Mouse (Mus musculus) hindbrain, postnatal 0 days (tissue): Measurements from ENCODE around the gene Dusp8. TPM values are rescaled to one million over a fixed set of nuclear protein-coding genes. Genes with fewer than 3 reads are reported as not detected.

Experiments used
- ATAC-seq: fragments of 200-750 bp; cut with Nextera tagmentation; 2 replicates; pipeline ENCODE4 v1.8.0; 2017; ENCODE audit warnings: mild to moderate bottlenecking, moderate TSS enrichment, moderate library complexity
- DNase-seq: peaks from one replicate; pipeline ENCODE4 v3.0.0-alpha.2; 2015; ENCODE audit warnings: low spot score
- H3K27ac ChIP-seq: fragments of 300-500 bp; sonication (generic); 2 replicates; pipeline ENCODE4 v1.5.1; 2014; ENCODE audit warnings: mild to moderate bottlenecking
- H3K27me3 ChIP-seq: fragments of 300-500 bp; sonication (generic); 2 replicates; pipeline ENCODE4 v1.6.1; 2014; ENCODE audit warnings: low read length, mixed read lengths; ENCODE audit not compliant: insufficient read depth
- H3K36me3 ChIP-seq: fragments of 300-500 bp; sonication (generic); 2 replicates; pipeline ENCODE4 v1.6.1; 2014; ENCODE audit warnings: low read length, mixed read lengths; ENCODE audit not compliant: insufficient read depth
- H3K4me1 ChIP-seq: fragments of 300-500 bp; sonication (generic); 2 replicates; pipeline ENCODE4 v1.6.1; 2014; ENCODE audit warnings: antibody characterized with exemption, low read length, mixed read lengths; ENCODE audit not compliant: insufficient read depth
- H3K4me2 ChIP-seq: fragments of 300-500 bp; sonication (generic); 2 replicates; pipeline ENCODE4 v1.6.1; 2014; ENCODE audit warnings: low read depth, mild to moderate bottlenecking, low read length, moderate library complexity, mixed read lengths
- H3K4me3 ChIP-seq: fragments of 300-500 bp; sonication (generic); 2 replicates; pipeline ENCODE4 v1.5.1; 2014; ENCODE audit warnings: low read length
- H3K9ac ChIP-seq: fragments of 300-500 bp; sonication (generic); replicated peaks from 2 replicates; pipeline ENCODE4 v1.6.1; 2014; ENCODE audit warnings: mild to moderate bottlenecking, low read length, moderate library complexity, mixed read lengths
- H3K9me3 ChIP-seq: fragments of 300-500 bp; sonication (generic); 2 replicates; pipeline ENCODE4 v1.6.1; 2016; ENCODE audit warnings: low read length, mixed read lengths
- CTCF ChIP-seq: IDR thresholded peaks from 2 replicates; pipeline ENCODE4 v1.5.1; 2016; ENCODE audit warnings: antibody characterized with exemption, control low read depth, low read depth
- WGBS: fragments of 180-500 bp; shearing (Covaris S2); extraction: QIAGEN DNeasy Blood & Tissue Kit; methylation state at CpG from one replicate; pipeline ENCODE4 v1.1.7; 2014; 5-methylcytosine and 5-hydroxymethylcytosine counted together
- polyA plus RNA-seq: library from polyadenylated mRNA; unstranded; fragments of >200 nt; fragmentation: Nextera tagmentation; extraction: Ambion mirVana; gene quantifications from 2 replicates; pipeline ENCODE4 v1.2.1, GENCODE M21; 2015
- total RNA-seq: library from RNA; depleted of rRNA; stranded (reverse); fragments of >200 nt; gene quantifications from 2 replicates; pipeline ENCODE4 v1.2.3, GENCODE M21; 2014

Dusp8 gene
- total and polyA plus RNA-seq, 2 experiments from 2014 or later = 94.6 to 129 TPM

DNA sequence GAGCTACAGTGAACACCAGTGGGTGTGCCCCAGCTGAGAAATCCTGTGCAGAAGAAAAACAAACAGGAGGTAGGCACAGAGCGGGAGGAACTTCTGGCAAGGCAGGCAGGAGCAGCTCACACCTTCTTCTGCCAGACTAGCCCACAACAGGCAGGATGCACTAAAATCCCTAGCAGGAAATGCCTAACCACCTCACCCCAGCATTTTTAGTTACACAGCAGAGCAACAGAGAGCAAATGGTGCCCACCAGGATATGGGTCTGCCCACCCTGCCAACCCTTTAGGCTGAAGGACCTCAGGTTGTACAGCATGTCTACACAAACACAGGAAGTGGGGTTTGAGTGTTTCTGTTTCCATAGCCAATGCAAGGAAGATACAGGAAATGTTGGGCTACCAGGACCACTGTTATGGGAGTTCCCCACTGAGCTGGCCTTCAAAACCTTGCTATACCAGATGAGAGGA lies 39.0 kb downstream of the Dusp8 start:
- 89% methylated on average over 1 of the region's 1 CpGs for WGBS
- Histone ChIP-seq H3K9ac (no peak overlapping the region), H3K4me3 (no peak overlapping the region), H3K4me2 (no peak overlapping the region), H3K27me3 (no peaks in the 10 kb centered on the region), H3K36me3 (no peaks in the 10 kb centered on the region), H3K9me3 (no peaks in the 10 kb centered on the region), H3K27ac (no peak overlapping the region), H3K4me1 (peaks cover 12% of the 10 kb centered on the region; the same call in 1 of the 2 replicates)
- no peak for TF ChIP-seq CTCF
- ATAC-seq (no peak), DNase-seq (no peak)

DNA sequence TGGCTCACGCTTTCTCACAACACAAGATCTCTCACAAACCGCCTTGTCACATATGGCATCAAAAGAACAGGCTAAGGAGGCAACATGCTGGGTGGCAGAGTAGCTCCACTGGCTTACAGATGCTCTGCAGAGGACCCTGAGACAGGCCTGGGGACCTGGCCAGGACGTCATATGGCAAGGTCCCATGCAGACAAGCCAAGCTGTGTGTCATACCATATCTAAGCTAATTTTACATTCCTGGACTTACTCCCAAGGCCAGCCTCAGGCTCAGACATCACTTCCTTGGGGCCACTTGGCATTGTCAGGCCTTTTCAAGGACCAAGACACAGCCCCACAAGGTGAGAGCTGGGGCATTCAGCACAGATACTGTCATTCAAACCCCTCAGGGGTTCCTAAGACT lies 40.2 kb downstream of the Dusp8 start:
- H3K27me3 ChIP-seq = no peaks in the 10 kb centered on the region
- H3K9me3 ChIP-seq = no peaks in the 10 kb centered on the region
- DNase-seq (no peak), ATAC-seq (no peak)
- no peak overlapping the region for H3K9ac ChIP-seq
- TF ChIP-seq CTCF = no peak
- no peak overlapping the region for H3K4me3 ChIP-seq
- no peaks in the 10 kb centered on the region for H3K36me3 ChIP-seq
- H3K4me2 ChIP-seq = no peak overlapping the region
- peaks cover 12% of the 10 kb centered on the region; the same call in 1 of the 2 replicates for H3K4me1 ChIP-seq
- no peak overlapping the region for H3K27ac ChIP-seq
- WGBS = 78% methylated on average over 3 of the region's 3 CpGs

DNA sequence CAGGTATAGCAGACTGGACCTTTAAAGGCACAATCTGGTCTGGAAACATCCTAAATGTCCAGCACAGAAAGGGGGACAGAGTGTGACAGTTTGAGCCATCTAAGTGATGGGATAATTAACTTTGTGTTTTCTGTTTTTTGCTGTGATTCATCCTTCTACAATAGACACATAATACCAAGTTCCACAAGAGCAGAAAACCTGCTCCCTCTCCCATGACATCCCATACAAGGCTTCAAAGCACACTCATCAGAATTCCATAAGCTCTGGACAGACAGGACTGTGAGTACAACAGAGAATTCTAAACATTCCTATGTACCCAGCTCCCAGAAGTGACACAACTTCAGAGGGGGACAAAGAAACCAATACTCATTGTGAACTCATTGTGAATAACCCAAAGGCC lies 45.1 kb downstream of the Dusp8 start:
- Histone ChIP-seq H3K9me3 (no peaks in the 10 kb centered on the region), H3K9ac (no peak overlapping the region), H3K4me3 (no peak overlapping the region), H3K27ac (no peak overlapping the region), H3K4me2 (no peak overlapping the region), H3K4me1 (peaks cover 3% of the 10 kb centered on the region; the same call in 1 of the 2 replicates), H3K27me3 (no peaks in the 10 kb centered on the region), H3K36me3 (no peaks in the 10 kb centered on the region)
- no peak for TF ChIP-seq CTCF
- ATAC-seq (no peak), DNase-seq (no peak)

DNA sequence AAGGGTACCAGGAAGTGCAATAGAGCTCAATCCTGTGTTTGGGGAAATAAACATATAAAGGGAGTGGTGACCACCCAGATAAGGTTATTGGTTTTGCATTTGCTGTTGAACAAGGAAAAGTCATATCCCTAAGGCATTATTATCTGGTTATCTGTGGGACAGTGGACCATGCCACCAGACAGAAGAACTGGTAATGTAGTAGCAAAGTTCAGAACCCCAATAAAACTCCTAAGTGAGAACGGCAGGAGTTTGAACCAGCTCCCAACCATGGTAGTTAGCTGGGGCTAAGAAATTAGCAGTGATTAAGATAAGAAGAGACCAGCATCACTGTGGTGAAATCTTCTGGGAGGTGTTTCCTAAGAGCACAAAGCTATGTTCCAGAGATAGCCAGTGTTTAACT lies 49.7 kb downstream of the Dusp8 start:
- no peak overlapping the region for H3K27ac ChIP-seq
- H3K4me3 ChIP-seq = no peak overlapping the region
- DNase-seq (no peak), ATAC-seq (no peak)
- H3K27me3 ChIP-seq = no peaks in the 10 kb centered on the region
- no peak overlapping the region for H3K4me2 ChIP-seq
- no peak for TF ChIP-seq CTCF
- H3K9ac ChIP-seq = no peak overlapping the region
- no peaks in the 10 kb centered on the region for H3K9me3 ChIP-seq
- no peaks in the 10 kb centered on the region for H3K36me3 ChIP-seq
- 92% methylated on average over 1 of the region's 1 CpGs for WGBS
- no peaks in the 10 kb centered on the region for H3K4me1 ChIP-seq

DNA sequence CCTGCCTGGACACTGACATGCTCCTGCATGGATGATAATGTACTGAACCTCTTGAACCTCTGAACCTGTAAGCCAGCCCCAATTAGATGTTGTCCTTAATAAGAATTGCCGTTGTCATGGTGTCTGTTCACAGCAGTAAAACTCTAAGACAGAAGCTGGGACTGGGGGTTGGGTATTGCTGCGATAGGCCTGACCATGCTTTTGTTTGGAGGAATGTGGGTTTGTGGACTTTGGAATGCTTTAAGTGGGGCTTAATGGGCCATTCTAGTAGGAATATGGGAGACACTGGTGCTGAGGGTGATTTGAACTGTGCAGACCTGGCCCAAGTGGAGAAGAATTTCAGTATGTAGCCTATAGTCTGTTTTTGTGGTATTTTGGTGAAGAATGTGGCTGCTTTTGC lies 50.3 kb downstream of the Dusp8 start:
- Histone ChIP-seq H3K4me2 (no peak overlapping the region), H3K27ac (no peak overlapping the region), H3K4me1 (no peaks in the 10 kb centered on the region), H3K4me3 (no peak overlapping the region), H3K9me3 (no peaks in the 10 kb centered on the region), H3K36me3 (no peaks in the 10 kb centered on the region), H3K27me3 (no peaks in the 10 kb centered on the region), H3K9ac (no peak overlapping the region)
- ATAC-seq = no peak
- WGBS = 21% methylated on average over 2 of the region's 2 CpGs
- TF ChIP-seq CTCF = no peak
- no peak for DNase-seq

DNA sequence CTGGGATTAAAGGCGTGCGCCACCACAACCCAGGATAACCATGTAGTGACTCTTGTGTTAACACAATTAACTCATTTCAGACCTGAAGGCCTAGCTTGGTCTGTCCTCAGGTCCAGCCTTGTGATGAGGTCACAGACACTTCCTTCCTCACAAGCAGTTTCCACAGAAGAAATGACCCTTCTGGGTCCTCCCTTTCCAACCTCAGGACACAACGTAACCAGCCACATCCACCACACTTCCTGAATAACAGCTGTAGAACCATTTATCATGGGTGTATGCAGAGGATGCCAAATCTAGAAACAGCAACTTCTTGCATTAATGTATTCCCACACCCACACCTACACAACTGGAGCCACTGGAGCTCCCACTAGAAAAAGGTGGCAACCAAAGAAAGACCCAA lies 54.9 kb downstream of the Dusp8 start:
- Histone ChIP-seq H3K27ac (no peak overlapping the region), H3K4me2 (no peak overlapping the region), H3K36me3 (no peaks in the 10 kb centered on the region), H3K9me3 (no peaks in the 10 kb centered on the region), H3K27me3 (no peaks in the 10 kb centered on the region), H3K4me1 (no peaks in the 10 kb centered on the region), H3K4me3 (no peak overlapping the region), H3K9ac (no peak overlapping the region)
- TF ChIP-seq CTCF = no peak
- DNase-seq (no peak), ATAC-seq (no peak)
- WGBS = 96% methylated on average over 3 of the region's 3 CpGs

DNA sequence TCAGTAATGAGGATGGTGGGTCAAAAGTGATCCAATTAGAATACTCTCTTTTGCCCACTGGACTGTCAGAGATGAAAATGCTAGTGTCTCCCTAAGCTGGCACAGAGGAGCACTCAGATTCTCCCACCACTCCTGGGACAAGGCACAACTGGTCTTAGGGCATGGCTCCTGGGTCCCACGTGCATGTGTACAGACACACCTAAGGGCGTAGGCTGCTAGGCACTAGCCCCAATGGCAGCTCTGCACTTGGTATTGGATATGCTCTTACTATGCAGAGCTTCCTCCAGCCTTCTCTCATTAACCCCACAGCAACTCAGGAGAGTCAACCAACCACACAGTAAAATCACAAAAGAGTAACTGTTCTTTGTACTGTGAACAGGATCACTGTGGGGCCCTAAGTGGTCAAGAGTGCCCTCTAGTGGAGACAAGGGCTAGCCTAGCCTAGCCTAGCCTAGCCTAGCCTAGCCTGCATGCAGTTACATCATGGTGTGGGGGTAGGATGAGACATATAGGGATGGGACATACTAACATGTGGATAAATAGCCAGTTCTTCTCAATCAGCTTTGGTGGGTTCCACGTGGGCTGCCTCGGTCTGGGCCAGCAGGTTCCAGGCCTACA lies 58.0 kb downstream of the Dusp8 start:
- Histone ChIP-seq H3K9me3 (no peaks in the 10 kb centered on the region), H3K27me3 (no peaks in the 10 kb centered on the region), H3K4me3 (no peak overlapping the region), H3K36me3 (no peaks in the 10 kb centered on the region), H3K4me1 (no peaks in the 10 kb centered on the region), H3K4me2 (no peak overlapping the region), H3K27ac (no peak overlapping the region), H3K9ac (no peak overlapping the region)
- DNase-seq (peak; percentile 58), ATAC-seq (peak; percentile 68; the same call in 1 of the 2 replicates)
- 73% methylated on average over 4 of the region's 4 CpGs for WGBS
- peak; percentile 78 for TF ChIP-seq CTCF
